8 mouse cellular contexts compared by ENCODE assay signal in genomic region chr2:75964051-75964450, GRCm38 (mm10). TPM values are rescaled to one million over a fixed set of nuclear protein-coding genes. Genes with fewer than 3 reads are reported as not detected.
DNase-seq lines count a peak whose midpoint lies in the region; ATAC-seq and TF ChIP-seq lines count a peak whose summit lies in the region.

No protein-coding gene starts in this region.

- H3K9ac ChIP-seq in lung, embryonic 15.5 days = no peak overlapping the region
- no peak overlapping the region for H3K9ac ChIP-seq in embryonic facial prominence, embryonic 13.5 days
- H3K9ac ChIP-seq in hindbrain, postnatal 0 days (replicated peaks; ENCODE audit: low read length) = 0 out of 2 replicates have a peak overlapping the region, but pooled peaks have one; percentile 18

- H3K36me3 ChIP-seq in lung, embryonic 15.5 days = no peaks in the 10 kb centered on the region
- H3K36me3 ChIP-seq in embryonic facial prominence, embryonic 13.5 days = no peaks in the 10 kb centered on the region
- no peaks in the 10 kb centered on the region for H3K36me3 ChIP-seq in hindbrain, postnatal 0 days (ENCODE audit: insufficient read depth, low read length)
- no peaks in the 10 kb centered on the region for H3K36me3 ChIP-seq in myocyte (ENCODE audit: control insufficient read depth, insufficient read depth)

- TF ChIP-seq CTCF in lung, adult 2 months (IDR thresholded peaks at IDR 0.05; ENCODE audit: insufficient read depth, low read length) = no peak
- TF ChIP-seq CTCF in hindbrain, postnatal 0 days (IDR thresholded peaks at IDR 0.05; ENCODE audit: low read depth) = no peak

- ATAC-seq in lung, embryonic 15.5 days (ENCODE audit: borderline replicate concordance, extremely low read depth, low FRiP score, low TSS enrichment) = no peak
- ATAC-seq in embryonic facial prominence, embryonic 13.5 days (ENCODE audit: insufficient number of reproducible peaks, insufficient read depth, low FRiP score, low TSS enrichment, low read depth) = no peak
- no peak for ATAC-seq in hindbrain, postnatal 0 days

- H3K4me2 ChIP-seq in lung, embryonic 15.5 days = peak overlapping the region; percentile 59
- peak overlapping the region; percentile 55 for H3K4me2 ChIP-seq in embryonic facial prominence, embryonic 13.5 days
- peak overlapping the region; percentile 49 for H3K4me2 ChIP-seq in hindbrain, postnatal 0 days (ENCODE audit: low read depth, low read length)
- peak overlapping the region; percentile 81 for H3K4me2 ChIP-seq in myocyte (ENCODE audit: low read depth)

- H3K27me3 ChIP-seq in lung, embryonic 15.5 days = no peaks in the 10 kb centered on the region
- no peaks in the 10 kb centered on the region; the same call in 1 of the 2 replicates for H3K27me3 ChIP-seq in embryonic facial prominence, embryonic 13.5 days
- no peaks in the 10 kb centered on the region for H3K27me3 ChIP-seq in hindbrain, postnatal 0 days (ENCODE audit: insufficient read depth, low read length)
- H3K27me3 ChIP-seq in myocyte (ENCODE audit: control insufficient read depth, insufficient read depth, insufficient read length) = no peaks in the 10 kb centered on the region

- no peak for DNase-seq in lung, adult 2 months
- no peak for DNase-seq in hindbrain, postnatal 0 days (ENCODE audit: low spot score)
- no peak for DNase-seq in layer of hippocampus, adult 18-20 months (ENCODE audit: low spot score in 2 of 2)
- no peak for DNase-seq in spleen, postnatal 10 days (ENCODE audit: low spot score in 2 of 2)
- DNase-seq in embryo, embryonic 9.5 days (ENCODE audit: extremely low spot score) = no peak

- H3K27ac ChIP-seq in lung, embryonic 15.5 days = no peak overlapping the region; the same call in 1 of the 2 replicates
- H3K27ac ChIP-seq in embryonic facial prominence, embryonic 13.5 days = no peak overlapping the region
- no peak overlapping the region for H3K27ac ChIP-seq in hindbrain, postnatal 0 days

- H3K9me3 ChIP-seq in lung, embryonic 15.5 days = no peaks in the 10 kb centered on the region
- no peaks in the 10 kb centered on the region for H3K9me3 ChIP-seq in embryonic facial prominence, embryonic 13.5 days
- no peaks in the 10 kb centered on the region for H3K9me3 ChIP-seq in hindbrain, postnatal 0 days (ENCODE audit: low read length)

- WGBS in lung, embryonic 15.5 days = 52% methylated on average over 5 of the region's 5 CpGs
- 54% methylated on average over 5 of the region's 5 CpGs for WGBS in lung, adult 2 months
- WGBS in embryonic facial prominence, embryonic 13.5 days = 67% methylated on average over 5 of the region's 5 CpGs
- 74% methylated on average over 5 of the region's 5 CpGs for WGBS in hindbrain, postnatal 0 days

- H3K79me2 ChIP-seq in myocyte (ENCODE audit: control insufficient read depth, insufficient read depth) = no peaks in the 10 kb centered on the region

- H3K4me1 ChIP-seq in lung, embryonic 15.5 days = peaks cover 32% of the 10 kb centered on the region
- H3K4me1 ChIP-seq in lung, adult 2 months (ENCODE audit: control insufficient read depth, insufficient read depth, low read length) = 0 out of 2 replicates have a peak, but pooled peaks cover 4% of the 10 kb centered on the region
- peaks cover 34% of the 10 kb centered on the region for H3K4me1 ChIP-seq in embryonic facial prominence, embryonic 13.5 days
- peaks cover 9% of the 10 kb centered on the region; the same call in 1 of the 2 replicates for H3K4me1 ChIP-seq in hindbrain, postnatal 0 days (ENCODE audit: insufficient read depth, low read length)

- no peak overlapping the region for H3K4me3 ChIP-seq in lung, embryonic 15.5 days
- no peak overlapping the region for H3K4me3 ChIP-seq in lung, adult 2 months (replicated peaks; ENCODE audit: extremely low read depth, low read depth, low read length)
- peak overlapping the region; percentile 23; the same call in 1 of the 2 replicates for H3K4me3 ChIP-seq in embryonic facial prominence, embryonic 13.5 days
- H3K4me3 ChIP-seq in hindbrain, postnatal 0 days (ENCODE audit: low read length) = no peak overlapping the region
- H3K4me3 ChIP-seq in myocyte = peak overlapping the region; percentile 2

- no peak for TF ChIP-seq POLR2A in lung, adult 2 months (IDR thresholded peaks at IDR 0.05; ENCODE audit: borderline replicate concordance, extremely low read depth, low read depth, low read length)
- no peak for TF ChIP-seq POLR2A in myocyte (IDR thresholded peaks at IDR 0.05; ENCODE audit: insufficient read length, low read depth)

- H3ac ChIP-seq in myocyte (ENCODE audit: control insufficient read depth, insufficient read length) = no peak overlapping the region

TF ChIP-seq in myocyte, 11 proteins besides CTCF, POLR2A, EP300 and RAD21:
- TF ChIP-seq CEBPB (IDR thresholded peaks at IDR 0.05; ENCODE audit: insufficient read depth, poor library complexity, severe bottlenecking) = no peak

RNA-seq across cellular contexts. Expression of gene Ttc30a2, which starts 13.9 kb away (rescaled TPM):
- 0.50 and 0.75 TPM in 2 replicates for polyA plus RNA-seq in lung, embryonic 15.5 days (2015; fragmentation: Nextera tagmentation; extraction: Ambion mirVana)
- polyA plus RNA-seq in lung, adult 2 months (2012; rRNA removed) = 0.33 and 0.60 TPM in 2 replicates
- polyA plus RNA-seq in embryonic facial prominence, embryonic 13.5 days (2015; fragmentation: Nextera tagmentation; extraction: Ambion mirVana) = 0.31 TPM in 1 of 2 replicates, not detected in the other
- 0.86 and 1.9 TPM in 2 replicates for total RNA-seq in hindbrain, postnatal 0 days (2014; rRNA removed)
- polyA plus RNA-seq in hindbrain, postnatal 0 days (2015; fragmentation: Nextera tagmentation; extraction: Ambion mirVana) = 0.19 and 0.38 TPM in 2 replicates
- polyA plus RNA-seq in myocyte (2012; fragmentation: generic; extraction: Trizol) = 0.06 TPM
- total RNA-seq in layer of hippocampus, adult 18-20 months (2021) = under 1 TPM in 1 of 2 experiments, not detected in 1; 0.35 TPM

RNA-seq across cellular contexts. Expression of gene Ttc30a1, which starts 17.7 kb away (rescaled TPM):
- 9.4 and 9.5 TPM in 2 replicates for polyA plus RNA-seq in lung, embryonic 15.5 days (2015; fragmentation: Nextera tagmentation; extraction: Ambion mirVana)
- polyA plus RNA-seq in lung, adult 2 months (2012; rRNA removed) = 2.3 and 3.0 TPM in 2 replicates
- polyA plus RNA-seq in embryonic facial prominence, embryonic 13.5 days (2015; fragmentation: Nextera tagmentation; extraction: Ambion mirVana) = 8.3 and 8.4 TPM in 2 replicates
- 8.9 and 11.4 TPM in 2 replicates for total RNA-seq in hindbrain, postnatal 0 days (2014; rRNA removed)
- polyA plus RNA-seq in hindbrain, postnatal 0 days (2015; fragmentation: Nextera tagmentation; extraction: Ambion mirVana) = 4.6 and 4.8 TPM in 2 replicates
- 1.2 TPM for polyA plus RNA-seq in myocyte (2012; fragmentation: generic; extraction: Trizol)
- total RNA-seq in layer of hippocampus, adult 18-20 months (2021) = 1 to 10 TPM; 2.8 to 3.5 TPM

RNA-seq across cellular contexts. Expression of gene Ttc30b, which starts 25.7 kb away (rescaled TPM):
- polyA plus RNA-seq in lung, embryonic 15.5 days (2015; fragmentation: Nextera tagmentation; extraction: Ambion mirVana) = 15.5 and 16.9 TPM in 2 replicates
- polyA plus RNA-seq in lung, adult 2 months (2012; rRNA removed) = 15.7 and 17.5 TPM in 2 replicates
- 8.7 and 10.5 TPM in 2 replicates for polyA plus RNA-seq in embryonic facial prominence, embryonic 13.5 days (2015; fragmentation: Nextera tagmentation; extraction: Ambion mirVana)
- 30.9 and 33.9 TPM in 2 replicates for total RNA-seq in hindbrain, postnatal 0 days (2014; rRNA removed)
- polyA plus RNA-seq in hindbrain, postnatal 0 days (2015; fragmentation: Nextera tagmentation; extraction: Ambion mirVana) = 16.3 and 19.2 TPM in 2 replicates
- 1.7 TPM for polyA plus RNA-seq in myocyte (2012; fragmentation: generic; extraction: Trizol)
- total RNA-seq in layer of hippocampus, adult 18-20 months (2021) = 10 to 100 TPM; 13.3 to 14.6 TPM

Comparison
In these comparisons a context has a peak if more than half of its experiments do, and no peak if none do; other contexts are left out.
1. H3K4me3 ChIP-seq: peak in embryonic facial prominence, embryonic 13.5 days (single experiment) and myocyte (single experiment); none in lung, embryonic 15.5 days (single experiment), lung, adult 2 months (single experiment) and hindbrain, postnatal 0 days (single experiment).
2. Peak in every context shown above with its lines, with median percentiles within 50 percentile points of each other: H3K4me2 ChIP-seq.